Mouse (Mus musculus): Measurements from ENCODE around the gene Gls2. TPM values are rescaled to one million over a fixed set of nuclear protein-coding genes. Genes with fewer than 3 reads are reported as not detected.
"Not testable (repeated sequence)": the region's sequence is repeated elsewhere in the genome, so short reads cannot be mapped to it uniquely, and the experiment has no call there.

The Gls2 gene
- total RNA-seq, 4 experiments from 2014 or later: 2.5 to 4.2 (median 3.5) TPM

- no peak for DNase-seq
Measured at GRCm38 (mm10) chr10:128194551-128195461, 549 bp downstream of the Gls2 start.

GRCm38 (mm10) chr10:128201856-128202255 lies 7.6 kb downstream of the Gls2 start:
- DNase-seq: no peak

- no peak for DNase-seq
Measured at GRCm38 (mm10) chr10:128204941-128205340, 10.7 kb downstream of the Gls2 start.

- DNase-seq: no peak
Measured at GRCm38 (mm10) chr10:128208326-128208725, 14.1 kb downstream of the Gls2 start.

GRCm38 (mm10) chr10:128209311-128210009 lies 15.2 kb downstream of the Gls2 start:
- DNase-seq: no peak

- no peak for DNase-seq
Measured at GRCm38 (mm10) chr10:128210131-128210530, 15.9 kb downstream of the Gls2 start.

GRCm38 (mm10) chr10:128210954-128211353 lies 16.7 kb downstream of the Gls2 start:
- no peak for DNase-seq

- peak; percentile 84 for DNase-seq
Measured at GRCm38 (mm10) chr10:128211390-128212108, 17.3 kb downstream of the Gls2 start, which contains the start of gene Spryd4. Spryd4 (minus strand) TSS chr10:128211807.

GRCm38 (mm10) chr10:128212148-128212547 lies 17.9 kb downstream of the Gls2 start:
- DNase-seq: no peak

- peak; percentile 37 for DNase-seq
Measured at GRCm38 (mm10) chr10:128212871-128213323, 18.6 kb downstream of the Gls2 start.

GRCm38 (mm10) chr10:128214112-128214511 lies 19.9 kb downstream of the Gls2 start:
- DNase-seq: not testable (repeated sequence)

GRCm38 (mm10) chr10:128214981-128215380 lies 20.7 kb downstream of the Gls2 start:
- no peak for DNase-seq

GRCm38 (mm10) chr10:128218387-128219117 lies 24.3 kb downstream of the Gls2 start:
- no peak for DNase-seq

GRCm38 (mm10) chr10:128221533-128222286 lies 27.5 kb downstream of the Gls2 start:
- DNase-seq: no peak

GRCm38 (mm10) chr10:128225064-128225463 lies 30.8 kb downstream of the Gls2 start:
- no peak for DNase-seq

GRCm38 (mm10) chr10:128225538-128225937 lies 31.3 kb downstream of the Gls2 start, which contains the start of gene Mip:
Mip (plus strand) TSS chr10:128225838.
- DNase-seq: no peak

GRCm38 (mm10) chr10:128227592-128227991 lies 33.3 kb downstream of the Gls2 start:
- no peak for DNase-seq

- DNase-seq: no peak
Measured at GRCm38 (mm10) chr10:128228009-128228408, 33.8 kb downstream of the Gls2 start.

- no peak for DNase-seq
Measured at GRCm38 (mm10) chr10:128230582-128230981, 36.3 kb downstream of the Gls2 start.

- DNase-seq: no peak
Measured at GRCm38 (mm10) chr10:128231146-128231545, 36.9 kb downstream of the Gls2 start.
